Mouse (Mus musculus) thymus, postnatal 4 days (tissue): Measurements from ENCODE around the gene Cwf19l1.
"Not testable (repeated sequence)": the region's sequence is repeated elsewhere in the genome, so short reads cannot be mapped to it uniquely, and the experiment has no call there.

ENCODE experiments used
- DNase-seq: peaks from one replicate; pipeline ENCODE4 v3.0.0; 2021

Cwf19l1 gene

DNA sequence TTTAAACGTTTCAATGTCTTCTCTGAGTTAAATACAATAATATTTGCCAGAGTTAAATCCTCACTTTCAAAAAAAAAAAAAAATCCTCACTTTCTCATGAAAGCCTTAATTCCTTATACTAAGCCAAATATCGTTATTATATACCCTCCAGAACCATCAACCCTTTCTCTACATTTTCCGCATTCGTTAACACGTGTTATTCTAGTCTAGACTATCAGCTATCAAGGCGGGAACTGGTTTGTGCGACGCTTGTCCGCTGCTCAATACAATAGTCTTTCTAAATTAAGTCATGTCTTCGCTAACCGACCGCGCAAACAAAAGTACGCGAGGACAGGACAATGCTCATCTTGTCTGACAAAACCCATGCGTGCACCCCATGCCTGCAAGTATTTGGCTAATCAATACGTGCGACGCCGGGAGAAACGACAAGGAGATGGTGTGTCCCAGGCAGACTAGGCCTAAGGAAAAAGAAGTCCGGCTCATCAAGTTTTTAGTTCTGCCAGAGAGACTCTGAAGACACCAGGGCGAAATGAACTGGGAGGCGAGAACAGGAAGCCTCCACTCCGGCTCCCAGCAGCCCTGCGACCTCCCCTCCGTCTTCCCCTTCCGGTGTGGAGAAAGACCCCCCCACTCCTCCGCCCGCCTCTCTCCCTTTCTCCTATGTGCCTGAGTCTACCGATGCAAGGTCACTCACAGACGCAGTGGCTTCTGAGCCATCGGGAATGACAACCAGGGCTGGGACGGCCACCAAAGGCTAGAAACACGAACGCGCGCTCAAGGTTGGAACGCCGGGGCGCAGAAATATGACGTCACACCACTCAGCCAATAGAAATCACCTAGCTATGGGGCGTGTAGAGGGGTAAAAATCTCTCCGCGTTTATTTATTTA, at the start of gene Cwf19l1:
Gene Cwf19l1 (minus strand): TSS at position 805 of the 888 bp plus-strand sequence.
- DNase-seq: peak; percentile 89

DNA sequence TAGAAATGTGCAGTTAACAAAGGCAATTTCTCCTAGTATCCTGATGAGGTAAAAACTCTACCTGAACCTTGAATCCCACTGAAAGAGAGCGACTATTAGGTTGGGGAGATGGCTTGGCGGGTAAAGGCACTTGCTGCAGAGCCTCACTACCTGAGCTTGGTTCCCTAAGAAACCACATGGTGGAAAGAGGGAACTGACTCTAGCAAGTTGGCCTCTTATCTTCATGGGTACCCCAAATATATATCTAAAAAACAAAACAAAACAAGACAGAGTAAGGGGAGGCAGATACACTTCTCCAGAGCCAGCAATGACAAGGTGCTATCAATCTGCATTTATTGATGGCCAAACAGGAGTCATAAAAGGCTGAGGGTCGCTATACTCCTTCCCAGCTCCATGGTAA, 48.3 kb upstream of the Cwf19l1 start:
- no peak for DNase-seq

DNA sequence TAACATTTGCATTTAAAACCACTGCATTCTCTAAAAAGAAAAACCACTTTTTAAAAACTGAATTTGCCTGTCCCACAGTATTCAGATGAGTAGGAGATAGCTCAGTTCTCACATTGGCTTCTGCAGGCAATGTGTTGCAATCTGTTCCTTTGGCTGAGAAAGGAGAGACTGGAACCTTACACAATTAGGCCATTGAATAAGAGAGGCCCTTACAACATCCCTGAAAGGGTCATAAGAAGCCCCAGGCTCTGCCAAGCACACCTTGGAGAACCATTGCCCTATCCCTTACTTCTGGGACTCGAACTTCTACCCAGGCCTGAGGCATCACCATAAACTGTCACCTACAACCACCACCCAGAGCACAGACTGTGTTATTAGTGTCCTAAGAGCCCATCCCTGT, 44.8 kb upstream of the Cwf19l1 start:
- no peak for DNase-seq

DNA sequence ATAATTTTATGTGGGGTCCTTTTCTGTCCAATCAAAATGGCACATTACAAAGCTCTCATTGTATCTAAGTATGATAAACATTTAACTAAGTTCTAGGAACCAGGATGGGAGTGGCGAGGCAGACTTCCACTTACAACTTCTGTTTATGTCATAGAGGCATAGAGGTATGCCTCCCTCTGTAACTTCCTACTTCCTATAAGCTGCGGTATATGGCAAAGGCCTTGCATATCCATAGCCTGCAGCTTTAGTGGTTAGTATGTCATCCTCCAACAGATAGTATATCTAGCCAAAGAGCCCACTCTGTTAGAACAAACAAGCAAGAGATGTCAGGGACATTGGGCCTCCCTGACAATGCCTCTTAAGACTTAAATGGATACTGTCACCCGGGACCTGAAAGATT, 41.1 kb upstream of the Cwf19l1 start:
- no peak for DNase-seq

DNA sequence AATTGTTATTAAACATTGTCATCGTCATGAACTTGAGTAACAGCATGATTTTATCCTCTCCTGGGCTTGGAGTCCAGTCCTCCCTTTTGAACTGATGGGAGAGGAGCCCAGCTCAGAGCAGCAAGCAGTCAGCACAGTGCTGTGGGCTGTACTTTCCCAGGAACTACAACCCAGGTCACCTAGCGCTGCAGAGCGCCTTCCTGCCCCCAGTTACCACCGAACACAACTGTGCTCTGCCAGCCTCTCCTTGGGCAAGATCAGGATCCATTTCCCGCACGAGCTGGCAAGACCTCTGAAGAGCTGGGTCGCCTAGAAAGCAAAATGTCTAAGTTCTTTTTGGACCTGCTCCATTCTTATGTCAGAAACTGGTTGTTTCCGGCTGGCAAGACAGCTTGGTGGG, 39.2 kb upstream of the Cwf19l1 start:
- DNase-seq: no peak

DNA sequence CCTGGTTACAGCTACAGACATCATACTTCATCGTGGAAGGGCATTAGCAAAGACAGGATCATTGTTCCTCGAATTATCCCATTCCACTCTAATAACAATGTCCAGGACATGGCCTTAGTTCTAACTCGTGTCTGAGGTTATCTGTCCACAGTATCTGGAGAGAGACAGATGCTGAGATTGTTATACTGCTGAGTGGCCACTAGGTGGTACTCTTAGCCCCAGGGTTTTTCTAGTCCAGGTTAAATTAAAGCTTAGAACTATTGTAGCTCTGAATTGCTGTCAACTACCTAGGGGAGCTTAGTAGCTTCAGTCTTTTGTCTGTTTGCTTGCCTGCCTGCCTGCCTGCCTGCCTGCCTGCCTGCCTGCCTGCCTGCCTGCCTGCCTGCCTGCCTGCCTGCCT, 25.8 kb upstream of the Cwf19l1 start:
- no peak for DNase-seq

DNA sequence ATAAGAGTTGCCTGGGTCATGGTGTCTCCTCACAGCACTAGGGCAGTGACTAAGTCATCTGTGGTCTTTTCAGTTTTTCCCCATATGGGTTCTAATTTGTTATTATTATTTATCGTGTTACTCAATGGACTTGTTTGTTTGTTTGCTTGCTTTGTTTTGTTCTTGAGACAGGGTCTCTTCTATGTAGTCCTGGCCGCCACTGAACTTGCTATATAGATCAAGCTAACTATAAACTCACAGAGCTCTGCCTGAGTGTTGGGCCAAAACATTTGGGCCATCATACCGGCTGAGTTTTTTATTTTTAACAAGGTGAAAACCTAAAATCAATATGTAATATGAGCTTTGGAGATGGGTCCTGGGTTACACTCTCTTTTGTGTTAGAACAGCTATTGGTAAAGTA, 23.7 kb upstream of the Cwf19l1 start:
- no peak for DNase-seq

DNA sequence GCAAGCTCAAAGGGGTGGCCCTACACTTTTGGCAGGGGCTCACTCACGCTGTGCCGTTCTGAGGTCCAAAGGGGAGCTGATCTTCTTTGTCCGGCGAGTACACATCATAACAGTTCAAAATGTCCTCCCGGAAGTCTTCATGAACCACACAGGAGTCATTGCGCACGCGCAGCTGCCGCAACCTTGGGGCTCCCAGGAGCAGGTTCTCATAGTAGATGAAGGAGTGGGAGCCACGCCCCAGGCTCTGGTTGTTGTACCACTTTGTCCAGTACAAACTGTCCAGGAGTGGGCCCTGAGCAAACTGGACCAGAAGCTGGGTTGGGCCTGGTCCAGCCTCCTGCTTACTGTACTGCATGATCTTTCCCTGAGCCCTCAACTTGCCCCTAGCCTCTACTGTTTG, 21.3 kb upstream of the Cwf19l1 start:
- no peak for DNase-seq

DNA sequence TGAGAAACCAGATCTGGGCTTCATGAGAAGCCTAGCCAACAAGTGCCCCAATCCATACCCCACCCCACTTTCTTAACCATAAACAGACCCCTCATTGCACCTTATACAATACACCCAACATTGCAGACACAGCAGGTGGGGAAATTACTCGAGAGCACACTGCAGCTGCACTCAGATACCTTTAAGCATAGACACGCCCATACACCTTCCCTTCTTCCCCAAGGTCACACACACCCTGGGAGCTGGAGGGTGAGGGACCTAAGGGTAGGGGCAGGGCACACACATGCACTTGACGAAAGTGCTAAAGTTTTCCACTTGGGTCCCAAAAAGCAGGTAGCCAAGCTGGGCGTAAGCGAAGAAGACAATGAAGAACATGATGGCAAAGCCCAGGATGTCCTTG, 18.1 kb upstream of the Cwf19l1 start:
- DNase-seq: no peak

DNA sequence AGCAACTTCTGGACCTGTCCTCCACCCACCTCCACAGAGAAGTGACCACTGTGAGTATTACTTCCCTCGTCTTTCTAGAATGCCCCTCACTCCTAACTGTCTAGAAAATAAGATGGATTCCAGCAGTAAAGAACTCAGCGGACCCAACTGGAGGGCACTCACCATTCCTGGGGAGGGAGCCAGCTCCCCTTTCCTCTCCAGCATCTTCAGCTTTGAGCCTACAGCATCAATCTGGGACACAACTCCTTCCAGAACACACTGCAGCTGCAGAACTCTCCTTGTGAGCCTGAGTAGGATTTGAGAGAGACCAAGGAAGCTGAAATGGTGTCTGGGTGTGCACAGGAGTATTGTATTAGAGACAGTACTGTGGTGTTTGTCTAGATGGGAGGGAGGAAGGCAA, 13.3 kb upstream of the Cwf19l1 start:
- DNase-seq: no peak

DNA sequence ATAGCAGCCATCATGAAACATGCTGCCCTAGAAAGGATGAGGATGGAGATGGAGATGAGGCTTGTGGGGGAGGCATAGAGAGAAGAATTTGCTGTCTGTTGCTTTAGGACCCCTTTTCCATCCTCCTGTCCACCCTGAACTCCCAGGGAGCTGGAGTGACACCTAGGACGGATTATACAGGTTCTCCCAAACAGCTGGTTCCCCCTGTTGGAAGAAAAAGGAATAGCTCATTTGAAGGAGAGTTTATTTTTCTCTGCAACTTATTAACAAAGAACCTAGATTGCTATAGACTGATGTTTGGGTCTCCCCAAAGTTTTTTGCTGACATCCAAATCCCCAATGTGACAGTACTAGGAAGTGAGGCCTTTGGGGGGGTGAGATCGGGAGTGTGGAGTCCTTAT, 12.7 kb upstream of the Cwf19l1 start:
- DNase-seq: no peak

DNA sequence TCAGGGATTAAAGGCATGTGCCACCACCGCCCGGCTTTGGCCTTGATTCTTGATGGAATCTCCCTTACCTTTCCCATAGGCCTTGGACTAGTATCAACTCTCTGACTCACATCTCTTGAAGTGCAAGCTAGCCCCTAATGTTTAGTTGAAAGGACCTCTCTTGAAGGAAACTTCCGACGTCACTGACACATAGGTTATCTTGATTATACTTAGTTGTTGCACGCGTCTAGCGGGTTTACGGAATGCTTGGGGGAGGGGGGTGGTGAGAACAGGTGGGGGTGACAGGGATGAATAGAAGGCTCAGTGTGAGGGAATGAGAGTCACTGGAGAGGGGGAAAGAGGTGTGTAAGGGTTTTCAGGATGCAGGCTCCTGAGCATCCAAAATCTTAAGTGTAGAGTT, 11.3 kb upstream of the Cwf19l1 start:
- no peak for DNase-seq

DNA sequence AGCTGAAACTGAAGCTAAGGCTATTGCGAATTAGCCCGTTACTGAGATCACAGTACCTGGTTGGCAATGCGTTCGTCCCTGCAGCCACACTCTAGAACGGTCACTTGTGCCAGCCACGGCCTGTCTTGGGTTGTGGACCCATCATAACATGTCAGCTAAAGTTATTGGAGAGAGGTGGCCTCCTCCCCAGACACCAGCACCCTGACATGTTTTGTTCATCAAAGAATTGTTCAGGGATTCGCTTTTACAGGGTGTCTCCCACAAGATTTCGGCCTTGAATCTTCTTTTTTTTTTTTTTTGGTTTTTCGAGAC, 10.8 kb upstream of the Cwf19l1 start:
- no peak for DNase-seq

DNA sequence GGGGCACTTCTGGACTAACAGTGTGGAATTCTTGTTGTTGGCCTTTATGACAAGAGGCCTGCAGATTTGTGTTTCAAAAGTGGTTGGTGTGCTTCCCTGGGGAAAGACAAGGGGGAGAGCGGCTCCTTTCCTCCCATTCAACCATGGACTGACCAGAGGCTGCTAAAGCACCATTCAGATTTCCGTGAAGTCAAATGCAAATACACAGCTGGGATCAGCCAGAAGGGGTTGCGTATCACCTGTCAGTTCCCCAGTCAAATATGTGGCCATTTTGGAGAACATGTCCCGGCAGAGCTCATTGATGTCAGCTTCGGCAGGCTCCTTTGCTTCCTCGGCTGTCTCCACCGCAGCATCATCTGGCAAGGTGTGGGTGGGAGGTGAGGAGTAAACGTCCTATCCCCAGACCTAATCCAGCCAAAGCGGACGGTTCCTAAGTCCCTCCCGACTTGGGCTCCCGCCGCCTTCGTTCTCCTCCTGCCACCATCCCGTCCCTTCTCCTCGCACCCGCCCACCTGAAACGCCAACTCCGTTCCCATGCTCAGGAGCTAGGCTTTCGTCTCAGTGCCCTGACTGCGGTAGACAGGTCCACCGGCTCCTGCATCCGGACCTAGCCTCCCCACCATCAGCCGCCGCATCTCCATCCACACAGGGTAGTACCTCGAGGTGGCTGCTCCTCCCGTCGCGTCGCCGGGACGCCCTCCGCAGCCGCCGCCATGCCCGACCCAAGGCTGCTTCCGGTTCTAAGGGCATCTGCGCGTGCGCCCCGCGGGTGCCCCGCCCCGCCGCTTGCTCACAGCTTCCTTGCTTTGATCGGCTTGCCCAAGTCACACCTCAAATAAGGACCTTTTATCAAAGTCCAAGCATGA, 10.3 kb upstream of the Cwf19l1 start, which contains the start of gene Bloc1s2:
Gene Bloc1s2 (minus strand): TSS at position 745 of the 866 bp plus-strand sequence.
- peak; percentile 95 for DNase-seq

DNA sequence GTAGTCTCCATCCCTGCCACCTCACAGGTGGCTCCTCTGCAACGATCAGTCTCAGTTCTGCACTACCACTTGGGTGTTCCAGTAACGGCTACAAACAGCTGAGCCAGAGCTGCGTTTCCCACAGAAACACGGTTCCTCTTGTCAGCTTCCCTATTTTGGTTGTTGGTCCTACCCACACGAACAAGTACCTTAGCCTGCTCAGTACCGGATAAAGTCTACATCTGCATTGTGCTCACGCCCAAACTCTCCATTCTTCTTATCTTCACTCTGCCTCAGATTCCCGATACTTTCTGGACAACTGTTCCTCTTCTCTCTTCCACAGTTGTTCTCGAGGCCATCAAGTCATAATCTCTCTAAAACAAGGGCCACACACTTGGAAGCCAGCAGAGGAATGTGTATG, 8.7 kb upstream of the Cwf19l1 start:
- DNase-seq: peak; percentile 11

DNA sequence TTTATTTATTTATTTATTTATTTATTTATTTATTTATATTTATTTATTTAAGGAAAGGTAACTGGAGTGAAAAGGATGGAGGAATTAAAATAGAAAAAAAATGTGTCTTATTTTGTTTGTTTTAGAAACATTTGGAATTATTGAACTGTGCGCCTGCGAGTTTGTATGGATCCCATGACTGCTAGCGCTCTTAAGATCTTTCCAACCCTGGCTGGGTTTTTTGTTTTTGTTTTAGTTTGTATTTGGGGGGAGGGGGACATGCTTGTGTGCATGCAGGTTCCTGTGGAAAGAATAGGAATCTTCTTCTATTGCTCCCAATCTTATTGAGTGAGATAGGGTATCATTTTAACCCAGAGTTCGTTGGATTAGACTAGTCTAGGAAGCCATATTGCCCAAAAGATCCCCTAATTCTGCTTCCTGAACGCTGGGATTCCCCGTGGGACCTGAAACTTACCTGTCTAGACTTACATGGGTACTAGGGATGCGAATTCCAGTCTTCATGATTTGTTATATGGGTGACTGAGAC, 347 bp upstream of the Cwf19l1 start:
- no peak for DNase-seq

DNA sequence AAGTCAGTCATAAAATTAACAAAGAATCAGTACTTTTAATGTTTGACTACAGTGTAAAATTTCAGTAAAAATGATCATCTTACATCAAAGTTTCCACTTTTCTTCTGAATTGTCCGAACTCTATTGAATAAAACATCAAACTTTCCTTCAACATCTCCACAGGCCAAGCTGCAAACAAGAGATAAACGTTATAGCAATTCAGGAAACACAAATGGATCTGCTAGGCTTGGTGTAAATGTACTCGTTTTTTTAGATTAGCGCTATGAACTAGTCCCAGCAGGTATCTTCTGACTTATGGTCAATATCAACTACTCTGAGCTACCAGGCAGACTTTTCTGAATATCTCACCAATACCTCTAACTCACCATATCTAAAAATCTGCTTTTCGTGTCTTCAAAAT, 2.8 kb downstream of the Cwf19l1 start:
- DNase-seq: no peak

DNA sequence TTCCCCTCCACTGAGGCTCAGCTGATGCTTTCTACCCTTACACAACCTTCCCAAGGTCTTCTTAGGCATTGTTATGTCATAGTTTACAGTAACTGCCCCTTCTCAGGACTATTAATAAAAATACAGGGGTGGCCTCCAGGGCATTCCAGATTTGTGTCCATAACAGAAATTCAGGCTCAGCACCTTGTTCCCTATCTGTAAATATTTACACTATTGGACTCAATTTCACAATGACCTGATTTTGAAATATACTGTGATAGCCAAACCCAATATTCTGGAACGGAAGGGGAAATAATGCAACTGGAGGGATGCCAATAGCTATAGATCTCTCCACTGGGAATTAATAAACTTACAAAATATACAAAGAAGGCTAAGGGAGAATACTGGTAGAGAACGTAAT, 7.1 kb downstream of the Cwf19l1 start:
- DNase-seq: no peak

DNA sequence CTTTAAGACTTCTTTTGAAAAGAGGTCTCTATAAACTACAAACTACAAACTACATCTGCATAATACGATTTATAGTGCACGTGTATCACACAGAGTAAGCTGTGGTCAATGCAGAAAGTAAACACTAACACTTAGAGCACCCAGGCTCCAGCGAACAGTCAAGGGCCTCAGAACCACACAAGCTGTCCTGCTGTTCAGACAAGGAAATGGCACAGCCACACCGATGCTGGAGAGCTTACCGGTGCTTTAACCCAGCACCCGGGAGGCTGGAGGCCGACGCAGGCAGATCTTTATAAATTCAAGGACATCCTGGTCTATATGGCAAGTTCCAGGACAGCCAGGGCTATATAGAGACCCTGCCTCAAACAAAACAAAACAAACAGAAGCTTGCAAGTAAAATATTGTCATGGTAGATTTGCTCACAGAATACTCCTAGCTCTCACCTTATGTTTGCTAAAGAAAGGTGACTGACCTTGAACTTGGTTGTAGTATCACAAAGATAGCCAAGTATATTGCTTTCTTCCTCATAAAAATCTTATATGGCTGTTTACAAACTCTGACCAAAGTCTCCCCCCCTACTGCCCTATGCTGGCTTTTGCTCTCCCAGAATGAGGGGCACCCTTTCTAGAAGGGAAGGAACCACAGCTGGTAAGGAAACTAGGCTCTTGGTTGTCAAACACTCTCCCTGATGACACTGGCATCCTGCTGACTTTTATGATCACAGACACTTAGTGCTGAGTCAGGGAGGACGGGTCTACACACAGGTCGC, 7.8 kb downstream of the Cwf19l1 start:
- DNase-seq: no peak

DNA sequence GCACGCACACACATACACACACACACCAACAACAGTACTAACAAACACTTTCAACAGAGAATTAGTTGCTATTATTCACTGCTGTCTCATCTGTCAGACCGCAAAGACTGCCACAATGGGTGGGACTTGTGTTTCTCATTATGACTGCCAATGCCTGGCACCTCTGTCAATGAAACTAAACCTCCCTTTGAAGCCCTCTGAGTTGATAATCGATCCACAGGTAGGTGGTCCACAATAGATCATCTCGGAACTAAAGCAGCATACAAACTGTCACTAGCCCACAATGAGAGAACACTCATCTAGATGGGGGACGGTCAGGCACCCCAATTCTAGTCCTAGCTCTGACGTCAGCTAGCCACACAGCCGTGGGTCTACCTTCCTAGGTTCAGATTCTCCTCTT, 14.5 kb downstream of the Cwf19l1 start:
- no peak for DNase-seq

DNA sequence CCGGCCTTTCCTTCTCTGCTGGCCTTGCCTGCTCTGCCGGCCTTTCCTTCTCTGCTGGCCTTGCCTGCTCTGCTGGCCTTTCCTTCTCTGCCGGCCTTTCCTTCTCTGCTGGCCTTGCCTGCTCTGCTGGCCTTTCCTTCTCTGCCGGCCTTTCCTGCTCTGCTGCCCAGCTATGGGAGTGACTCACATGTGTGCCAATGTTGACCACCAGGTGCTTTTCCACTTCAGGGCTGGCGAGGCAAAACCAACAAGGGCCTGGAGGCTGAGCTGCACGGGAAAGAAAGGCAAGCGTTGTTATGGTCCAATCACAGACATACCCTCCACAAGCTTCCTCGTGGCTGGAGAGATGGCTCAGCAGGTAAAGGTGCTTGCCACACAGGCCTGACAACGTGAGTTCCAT, 15.0 kb downstream of the Cwf19l1 start:
- not testable (repeated sequence) for DNase-seq

DNA sequence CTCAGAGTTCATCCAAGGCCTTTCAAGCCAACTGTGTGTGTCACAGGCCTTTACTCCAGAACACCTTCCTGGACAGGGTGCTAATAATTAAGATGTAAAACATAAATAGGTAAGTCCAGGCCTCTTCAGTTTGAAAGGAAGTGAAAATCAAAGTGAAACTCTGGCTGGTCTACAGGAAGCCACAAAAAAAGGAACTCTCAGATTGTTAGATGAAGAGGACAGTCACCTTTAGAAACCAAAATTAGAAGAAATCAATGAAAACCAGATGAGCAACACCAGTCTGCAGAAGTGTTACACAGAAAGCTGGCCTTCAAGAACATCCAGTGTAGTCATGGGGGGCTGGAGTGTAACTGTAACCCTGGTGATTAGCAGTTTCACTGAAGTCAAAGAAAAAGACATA, 17.9 kb downstream of the Cwf19l1 start:
- no peak for DNase-seq

DNA sequence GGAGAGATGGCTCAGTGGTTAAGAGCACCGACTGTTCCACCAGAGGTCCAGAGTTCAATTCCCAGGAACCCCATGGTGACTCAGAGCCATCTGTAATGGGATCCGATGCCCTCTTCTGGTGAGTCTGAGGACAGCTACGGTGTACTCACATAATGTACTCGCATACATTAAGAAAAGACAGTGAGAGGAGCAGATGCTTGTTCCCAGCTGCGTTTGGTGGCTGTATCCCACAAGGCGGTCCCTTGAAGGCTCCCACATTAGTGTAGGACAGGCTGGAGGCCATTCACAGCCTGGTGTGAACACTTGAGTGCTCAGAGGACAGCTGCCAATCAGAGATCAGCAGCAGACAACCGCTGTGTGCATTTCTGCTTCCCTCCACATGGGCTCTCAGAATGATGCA, 24.0 kb downstream of the Cwf19l1 start:
- peak; percentile 13 for DNase-seq
